Mouse (Mus musculus): ENCODE measurements around the gene Mmp8. TPM values are rescaled to one million over a fixed set of nuclear protein-coding genes. Genes with fewer than 3 reads are reported as not detected.
A peak's percentile ranks its signal among the peaks of the same experiment; 100 is the strongest.

Mmp8 gene
- total RNA-seq (2021), result 0.15 TPM in 1 of 2 replicates, not detected in the other
- long read RNA-seq, result 0 reads

DNA sequence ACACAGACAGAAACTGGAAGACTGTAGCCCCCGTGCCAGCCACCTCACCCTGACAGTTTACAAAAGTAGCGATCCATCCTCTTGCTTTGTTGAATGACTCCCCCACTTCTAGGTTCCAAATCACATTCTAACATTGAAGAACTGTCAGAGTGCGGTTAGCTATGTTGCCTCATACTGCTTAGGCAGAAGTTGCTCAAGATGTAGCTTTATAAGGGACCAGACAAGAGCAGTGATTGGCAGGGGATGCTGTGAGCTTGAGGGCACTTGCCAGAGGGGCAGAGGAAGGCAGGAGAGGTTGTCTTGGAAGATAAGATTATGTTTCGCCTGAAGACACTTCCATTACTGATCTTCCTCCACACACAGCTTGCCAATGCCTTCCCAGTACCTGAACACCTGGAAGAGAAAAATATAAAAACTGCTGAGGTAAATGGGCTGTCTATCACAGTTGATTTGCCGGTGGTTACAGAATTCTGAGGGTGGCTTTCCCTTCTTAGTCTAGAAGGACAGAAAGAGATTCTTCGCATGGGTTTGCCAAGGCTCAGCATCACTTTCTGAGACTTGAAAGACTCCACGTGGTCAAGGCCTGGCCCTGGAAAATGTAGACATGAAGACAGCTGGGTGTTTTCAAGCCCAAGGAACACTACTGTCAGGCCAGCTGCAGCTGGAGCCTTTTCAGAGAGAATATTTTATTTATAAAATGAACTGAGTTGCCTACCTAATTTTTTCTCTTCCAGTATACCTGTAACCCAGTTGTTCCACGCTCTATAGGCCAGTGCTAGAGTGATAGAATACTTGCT, at the start of gene Mmp8:
Gene Mmp8, plus strand, starts transcription at position 236 of the 797 bp plus-strand sequence.
- no peak for DNase-seq

DNA sequence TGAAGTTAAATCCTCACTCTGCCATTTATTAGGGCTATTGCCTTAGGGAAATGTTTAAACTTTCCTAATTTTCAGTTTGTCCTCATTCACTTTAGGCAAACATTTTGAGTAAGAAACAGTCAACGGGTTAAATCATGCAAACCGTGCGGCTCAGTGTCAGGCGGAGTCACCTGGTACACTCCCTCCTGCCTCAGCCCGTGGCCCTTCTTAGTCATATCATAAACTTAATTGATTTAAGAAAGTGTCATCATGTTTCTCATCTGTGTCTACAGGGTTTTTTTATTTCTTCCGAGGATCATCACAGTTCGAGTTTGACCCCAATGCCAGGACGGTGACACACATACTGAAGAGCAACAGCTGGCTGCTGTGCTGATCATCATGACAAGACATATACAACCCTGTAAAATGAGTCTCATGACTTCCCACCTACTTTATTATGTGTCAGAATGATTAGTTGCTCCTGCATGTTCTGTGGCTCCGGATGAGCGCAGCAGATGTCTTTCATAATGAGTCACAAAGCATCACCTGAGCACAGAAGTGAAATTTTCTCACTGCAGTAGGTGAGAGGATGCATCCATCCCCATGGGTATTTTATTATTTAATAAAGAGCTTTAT, 48.5 kb upstream of the Mmp8 start:
- no peak for DNase-seq

DNA sequence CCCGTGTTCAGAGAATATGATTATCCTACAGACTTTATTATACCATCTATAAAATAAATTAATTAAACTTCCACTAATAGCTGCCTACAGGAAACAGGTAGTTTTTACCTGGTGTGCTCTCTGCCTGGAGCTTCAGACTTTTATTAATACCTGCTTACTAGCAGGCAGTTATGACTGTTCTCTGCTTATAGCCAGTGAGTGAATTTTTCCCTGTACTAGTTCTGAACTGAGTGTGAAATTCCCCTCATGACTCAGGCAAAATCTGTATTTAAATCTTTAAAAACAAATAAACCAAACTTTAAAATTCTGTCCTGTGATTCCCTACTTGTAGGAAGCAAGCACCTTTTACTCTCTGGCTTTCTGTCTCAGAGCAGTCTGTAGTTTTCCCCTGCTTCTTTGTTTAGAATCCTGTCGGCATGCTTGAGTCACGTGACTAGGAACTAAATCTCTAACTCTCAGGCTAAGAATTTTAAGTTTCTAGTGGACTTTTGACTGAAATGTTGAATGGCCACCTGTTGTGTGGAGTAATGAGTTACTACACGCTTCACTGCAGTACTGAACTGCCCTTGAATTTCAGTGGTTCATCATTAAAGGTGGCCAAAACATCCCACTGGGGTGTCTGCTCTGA, 40.2 kb upstream of the Mmp8 start:
- DNase-seq, result no peak

DNA sequence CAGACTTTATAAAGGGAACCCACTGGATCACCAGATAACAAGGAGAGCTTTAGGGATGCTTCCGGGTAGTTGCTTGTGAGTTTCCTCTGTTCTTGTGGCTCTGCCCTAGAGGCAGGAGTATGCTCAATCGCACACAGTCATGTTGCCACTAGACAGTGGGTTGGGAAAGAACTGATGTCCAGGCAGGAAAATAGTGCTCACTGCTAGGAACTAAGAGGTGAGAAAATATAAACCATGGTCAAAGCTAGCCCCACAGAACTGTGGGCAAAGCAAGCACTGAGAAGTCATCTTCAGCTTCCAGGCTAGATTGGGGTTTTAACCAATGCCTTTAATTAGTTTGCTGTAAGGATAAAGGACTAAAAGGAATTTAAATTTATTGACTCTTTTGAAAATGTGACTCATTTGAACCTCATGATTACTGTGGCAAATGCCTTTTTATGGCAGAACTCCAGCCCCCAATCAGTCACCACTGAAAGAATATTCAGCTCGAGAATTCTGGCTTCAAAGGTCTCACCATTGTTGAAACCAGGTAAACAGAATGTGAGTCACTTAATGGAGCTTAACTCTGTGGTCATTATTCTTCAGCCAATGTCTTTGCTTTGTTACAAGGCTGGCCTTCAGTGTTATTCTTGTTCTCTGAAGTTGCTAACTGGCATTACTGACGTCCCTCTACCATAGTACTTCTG, 31.9 kb upstream of the Mmp8 start:
- DNase-seq, result no peak

DNA sequence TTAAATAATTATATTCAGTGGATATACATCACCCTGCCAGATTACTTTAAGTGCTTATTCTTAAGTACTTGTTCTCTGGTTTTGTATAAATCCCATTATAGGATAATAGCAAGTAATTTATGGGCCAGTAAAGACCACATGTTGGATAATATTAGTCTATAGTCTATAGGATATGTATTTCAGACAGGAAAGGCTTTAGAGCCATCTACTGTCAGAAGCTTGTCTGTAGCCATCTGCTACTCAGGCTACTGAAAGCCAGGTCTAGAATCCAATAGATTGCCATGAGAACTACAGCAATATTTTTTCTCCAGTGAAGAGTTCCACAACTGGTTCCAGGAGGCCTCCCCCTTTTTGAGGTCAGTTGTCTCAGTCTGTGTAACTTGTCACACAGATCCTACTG, 15.5 kb upstream of the Mmp8 start:
- no peak for DNase-seq

DNA sequence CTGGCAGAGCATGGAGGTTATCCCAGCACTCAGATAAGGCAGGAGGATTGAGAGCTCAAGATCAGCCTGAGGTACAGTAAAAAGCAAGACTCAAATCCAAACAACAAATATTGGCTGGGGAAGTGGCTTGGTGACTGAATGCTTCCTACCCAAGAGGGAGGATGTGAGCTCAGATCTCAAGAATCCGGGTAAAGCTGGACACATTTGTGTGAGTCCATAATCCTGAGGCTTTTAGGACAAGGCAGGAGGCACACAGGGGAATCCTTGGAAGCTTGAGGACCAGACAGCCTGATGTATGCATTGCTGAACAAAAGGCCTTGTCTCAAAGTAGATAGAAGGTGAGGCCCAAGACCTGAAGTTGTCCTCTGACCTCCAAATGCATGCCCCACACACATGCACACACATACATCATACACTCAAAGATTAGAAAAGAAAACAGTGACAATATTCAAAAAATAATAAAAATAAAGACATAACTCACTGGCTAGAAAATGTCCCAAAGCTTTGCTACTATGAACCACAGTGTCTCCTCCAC, 13.3 kb upstream of the Mmp8 start:
- no peak for DNase-seq

DNA sequence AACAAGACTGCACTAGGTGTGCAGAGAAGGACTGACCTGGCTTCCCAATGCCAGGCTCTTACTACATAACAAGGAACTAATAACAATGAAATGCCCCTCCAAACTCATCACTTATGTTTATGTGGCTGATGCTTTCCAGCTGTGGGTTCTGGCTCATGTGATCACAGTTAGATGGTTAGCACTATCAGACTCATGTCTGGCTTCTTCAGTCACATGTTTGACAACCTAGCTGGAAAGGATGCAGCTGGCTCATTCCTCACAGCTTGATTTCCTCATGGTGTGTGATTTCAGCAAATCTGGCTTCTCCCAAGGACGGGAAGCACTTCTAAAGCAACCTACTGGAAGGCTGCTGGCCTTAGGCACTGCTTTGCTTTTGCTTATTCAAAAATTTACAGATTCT, 12.8 kb upstream of the Mmp8 start:
- no peak for DNase-seq

DNA sequence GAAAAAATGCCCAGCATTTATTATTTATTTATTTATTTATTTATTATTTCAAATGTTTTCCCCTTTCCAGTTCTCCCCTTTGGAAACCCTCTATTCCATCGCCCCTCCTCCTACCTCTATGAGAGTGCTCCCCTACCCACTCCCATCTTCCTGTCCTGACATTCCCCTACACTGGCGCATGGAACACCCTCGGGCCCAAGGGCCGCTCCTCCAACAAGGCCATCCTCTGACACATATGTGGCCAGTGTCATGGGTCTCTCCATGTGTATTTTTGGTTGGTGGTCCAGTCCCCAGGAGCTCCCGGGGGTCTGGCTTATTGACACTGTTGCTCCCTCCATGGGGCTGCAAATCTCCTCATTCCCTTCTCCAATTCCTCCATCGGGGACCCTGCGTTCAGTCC, 12.3 kb upstream of the Mmp8 start:
- no peak for DNase-seq

DNA sequence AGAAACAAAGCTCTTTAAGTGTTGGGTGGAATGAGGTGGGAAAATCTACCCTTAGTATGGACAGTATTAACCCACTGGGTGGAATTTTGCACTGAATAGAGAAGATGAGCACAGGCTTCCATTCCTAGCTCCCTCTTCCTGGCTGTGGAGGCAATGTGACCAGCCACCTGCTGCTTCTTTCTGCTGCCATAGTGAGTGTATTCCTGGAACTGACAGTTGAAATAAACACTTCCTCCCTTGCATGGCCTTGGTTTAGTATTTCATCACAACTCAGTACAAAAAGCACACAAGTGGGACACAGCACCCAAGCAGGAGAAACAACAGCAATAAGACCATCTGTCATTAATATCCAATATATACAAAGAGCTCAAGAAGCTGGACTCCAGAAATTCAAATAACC, 6.3 kb upstream of the Mmp8 start:
- DNase-seq, result no peak

DNA sequence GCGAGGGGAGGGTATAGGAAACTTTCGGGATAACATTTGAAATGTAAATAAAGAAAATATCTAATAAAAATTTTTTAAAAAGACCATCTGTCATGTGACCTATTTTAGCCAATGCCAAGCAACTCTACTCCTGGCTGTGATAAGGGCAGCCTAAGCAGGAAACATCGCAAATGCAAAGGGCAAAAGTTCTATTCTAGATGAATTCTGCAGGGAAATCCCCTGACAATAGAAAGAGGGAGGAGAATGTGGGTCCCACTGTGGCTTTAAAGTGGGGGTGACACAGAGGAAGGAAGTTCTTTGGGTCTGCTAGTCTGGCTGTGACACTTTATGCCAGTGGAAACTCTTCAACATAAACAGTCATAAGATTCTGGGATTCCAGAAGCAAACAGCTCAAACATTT, 4.7 kb upstream of the Mmp8 start:
- DNase-seq, result no peak

DNA sequence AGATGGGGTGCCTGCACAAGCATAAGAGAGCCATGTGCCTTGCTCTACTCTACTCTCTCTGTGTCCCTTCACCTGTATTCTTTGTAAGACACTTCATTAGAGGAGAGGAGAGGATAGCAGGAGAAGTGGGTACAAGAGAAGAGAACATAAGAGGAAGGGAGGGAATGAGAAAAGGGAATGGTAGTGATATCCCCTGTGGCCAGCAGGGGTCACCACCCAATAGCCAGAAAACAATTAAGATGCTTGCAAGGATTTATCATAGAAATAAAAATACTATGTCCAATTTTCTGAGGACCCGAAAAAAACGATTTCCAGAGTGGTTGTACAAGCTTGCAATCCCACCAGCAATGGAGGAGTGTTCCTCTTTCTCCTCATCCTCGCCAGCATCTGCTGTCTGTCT, 3.9 kb upstream of the Mmp8 start:
- DNase-seq, result peak; percentile 42

DNA sequence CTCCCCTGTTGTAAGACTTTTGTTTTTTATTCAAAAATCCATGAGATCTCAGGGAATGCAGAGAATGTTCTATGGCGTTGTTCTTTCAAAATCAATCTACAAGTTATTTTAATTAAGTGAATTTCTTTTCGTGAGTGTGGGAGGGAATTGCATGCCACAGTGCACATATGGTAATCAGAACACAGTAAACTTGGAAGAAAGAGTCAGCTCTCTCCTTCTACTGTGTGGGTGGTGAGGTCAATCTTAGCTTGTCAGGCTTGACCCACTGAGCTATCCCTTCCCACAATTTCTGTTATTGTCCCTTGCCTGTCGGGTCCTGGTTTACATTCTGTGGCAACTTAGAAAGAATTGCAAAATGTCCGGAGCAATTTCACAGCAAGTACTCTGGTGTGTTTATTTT, 1.8 kb downstream of the Mmp8 start:
- no peak for DNase-seq

DNA sequence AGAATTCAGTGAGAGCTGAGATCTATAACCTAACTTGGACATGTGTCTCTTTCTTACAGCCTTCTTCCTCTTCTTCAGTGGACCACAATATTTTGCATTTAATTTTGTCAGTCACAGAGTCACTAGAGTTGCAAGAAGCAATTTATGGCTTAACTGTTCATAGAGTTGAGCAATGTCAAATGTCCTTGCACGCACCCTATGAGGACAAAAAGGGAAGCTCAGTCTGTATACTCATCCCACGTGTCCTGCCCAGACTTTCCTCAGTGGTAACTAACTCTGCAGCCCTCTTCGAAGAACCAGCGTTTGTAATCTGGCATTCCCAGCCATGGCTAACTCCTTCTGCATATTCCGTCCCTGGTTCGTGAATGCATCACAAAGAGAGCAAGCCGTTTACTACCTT, 9.1 kb downstream of the Mmp8 start:
- DNase-seq, result no peak

DNA sequence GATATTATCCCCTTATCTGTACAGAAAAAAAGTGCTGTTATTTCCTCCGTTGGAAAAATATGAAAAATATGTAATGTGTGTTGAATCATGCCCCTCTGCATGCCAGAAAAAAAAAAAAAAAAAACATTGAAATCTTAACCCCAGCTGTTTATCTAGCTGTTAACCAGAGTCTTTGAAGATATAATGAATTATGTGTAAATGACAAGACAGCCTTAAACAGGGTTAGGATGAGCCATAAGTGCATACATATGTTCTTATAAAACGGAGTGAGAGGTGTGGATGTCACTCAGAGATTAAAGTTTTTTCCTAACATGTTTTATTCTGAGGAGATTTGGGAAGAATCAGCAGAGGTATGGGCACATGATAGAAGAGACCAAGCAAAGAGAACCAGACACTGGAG, 9.7 kb downstream of the Mmp8 start:
- DNase-seq, result no peak

DNA sequence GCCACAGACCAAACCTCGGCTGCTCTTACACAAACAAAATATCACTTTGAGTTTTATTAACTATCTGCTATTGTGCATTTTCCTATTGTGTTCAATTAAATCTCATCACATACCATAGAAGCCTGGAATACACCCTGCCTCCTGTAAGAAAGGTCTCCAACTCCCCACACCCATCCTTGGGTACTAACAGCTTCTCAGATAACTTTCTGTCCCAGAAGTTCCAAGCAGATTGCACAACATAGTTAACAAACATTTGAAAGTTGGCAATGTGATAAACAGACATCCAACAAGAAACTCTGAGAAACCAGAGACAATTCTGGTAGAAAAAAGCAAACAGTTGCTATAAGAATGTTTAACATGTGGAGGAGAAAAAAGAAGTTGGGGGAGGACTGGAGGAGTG, 12.2 kb downstream of the Mmp8 start:
- no peak for DNase-seq

DNA sequence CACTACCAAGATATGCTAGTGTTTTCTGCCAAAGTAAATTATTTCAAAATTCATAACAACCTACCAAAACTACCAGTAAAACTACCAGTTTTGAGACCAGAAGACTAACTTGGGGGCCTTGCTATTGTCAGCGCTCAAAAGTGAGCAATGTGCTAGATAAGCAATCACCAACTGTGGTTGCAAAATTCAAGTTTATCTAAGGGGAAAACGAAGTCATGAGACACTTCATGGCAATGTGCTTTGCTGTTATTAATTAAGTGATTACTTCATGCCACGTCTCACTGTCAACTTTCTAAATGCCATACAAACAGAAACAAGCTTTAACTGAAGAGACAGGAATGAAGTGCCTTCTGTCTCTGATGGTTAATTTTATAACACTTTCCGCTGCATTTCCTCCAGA, 12.9 kb downstream of the Mmp8 start, which contains the start of gene Mmp27:
Gene Mmp27, plus strand, starts transcription at position 235 of the 400 bp plus-strand sequence.
- no peak for DNase-seq

DNA sequence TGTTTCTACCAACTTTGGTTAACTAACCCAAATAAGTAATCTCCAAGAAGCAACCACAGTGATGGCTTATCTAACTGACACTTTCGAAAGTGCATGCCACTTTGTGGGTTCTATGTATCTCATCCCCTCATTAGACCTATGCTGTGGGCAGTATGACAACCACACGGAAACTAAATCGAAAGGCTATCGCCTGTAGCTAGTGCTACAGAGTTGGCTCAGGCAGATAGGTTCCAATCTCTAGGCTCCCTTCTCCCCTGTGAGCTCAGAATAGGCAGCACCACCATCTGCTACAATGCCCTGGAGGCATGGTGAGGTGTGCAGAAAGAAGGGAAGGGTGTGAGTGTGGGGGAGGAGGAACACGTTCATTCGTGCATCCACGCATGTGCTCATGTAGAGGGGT, 13.9 kb downstream of the Mmp8 start:
- DNase-seq, result no peak

DNA sequence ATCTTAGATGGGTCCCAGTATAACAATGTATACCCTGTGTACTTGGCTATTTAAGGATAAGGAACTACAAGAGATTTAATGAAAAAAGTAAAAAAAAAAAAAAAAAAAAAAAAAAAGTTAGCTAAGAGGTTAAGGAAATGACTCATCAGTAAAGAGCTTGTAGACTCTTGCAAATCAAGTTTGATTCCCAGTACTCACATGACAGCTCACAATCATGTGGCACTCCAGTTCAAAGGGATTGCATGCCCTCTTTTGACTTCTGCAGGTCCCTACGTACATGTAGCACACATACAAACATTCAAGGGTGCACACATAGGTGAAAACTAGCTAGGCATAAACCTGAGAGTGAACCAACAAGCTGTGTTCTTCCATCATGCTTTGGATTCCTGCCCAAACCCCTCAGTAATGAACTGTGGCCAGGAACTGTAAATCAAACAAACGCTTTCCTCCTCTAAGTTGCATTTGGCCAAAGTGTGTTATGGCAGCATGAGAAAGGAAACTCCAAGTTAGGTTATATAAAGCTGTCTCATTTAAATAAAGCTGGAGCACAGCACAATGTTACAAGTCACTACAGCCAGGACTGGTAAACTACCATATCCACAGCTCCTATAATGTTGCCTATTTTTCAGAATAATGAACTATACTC, 14.5 kb downstream of the Mmp8 start:
- no peak for DNase-seq

DNA sequence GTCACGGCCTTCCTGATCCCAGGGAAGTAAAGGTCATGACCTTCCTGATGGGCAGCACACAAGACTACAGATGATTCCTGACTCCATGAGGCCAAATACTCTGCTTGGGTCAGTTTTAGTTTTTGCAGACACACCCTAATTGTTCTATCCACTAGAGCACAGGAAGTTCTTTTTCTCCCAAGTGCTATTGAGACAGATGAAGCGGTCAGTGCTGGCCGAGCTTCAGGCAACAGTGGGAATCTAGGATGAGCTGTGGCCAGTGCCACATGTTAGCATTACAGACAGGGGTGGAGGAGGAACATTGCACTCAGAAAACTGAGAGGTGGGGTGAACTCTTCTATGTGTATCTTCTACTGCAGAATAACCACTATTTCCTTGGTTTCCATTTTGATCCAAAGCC, 17.3 kb downstream of the Mmp8 start:
- no peak for DNase-seq

DNA sequence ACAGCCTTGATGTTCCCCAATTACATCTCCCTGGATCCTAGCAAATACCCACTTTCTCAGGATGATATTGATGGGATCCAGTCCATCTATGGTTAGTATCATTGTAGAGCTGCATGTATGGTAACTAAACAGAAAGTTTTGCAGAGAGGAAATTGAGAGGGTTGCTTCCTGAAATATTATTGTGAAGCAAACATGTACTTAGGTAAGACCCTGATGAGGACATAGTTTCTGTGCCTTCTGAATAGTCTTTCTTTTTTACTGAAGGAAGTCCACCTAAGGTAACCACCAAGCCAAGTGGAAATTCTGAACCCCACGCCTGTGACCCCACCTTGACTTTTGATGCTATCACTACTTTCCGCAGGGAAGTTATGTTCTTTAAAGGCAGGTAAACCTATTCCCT, 19.1 kb downstream of the Mmp8 start:
- no peak for DNase-seq

DNA sequence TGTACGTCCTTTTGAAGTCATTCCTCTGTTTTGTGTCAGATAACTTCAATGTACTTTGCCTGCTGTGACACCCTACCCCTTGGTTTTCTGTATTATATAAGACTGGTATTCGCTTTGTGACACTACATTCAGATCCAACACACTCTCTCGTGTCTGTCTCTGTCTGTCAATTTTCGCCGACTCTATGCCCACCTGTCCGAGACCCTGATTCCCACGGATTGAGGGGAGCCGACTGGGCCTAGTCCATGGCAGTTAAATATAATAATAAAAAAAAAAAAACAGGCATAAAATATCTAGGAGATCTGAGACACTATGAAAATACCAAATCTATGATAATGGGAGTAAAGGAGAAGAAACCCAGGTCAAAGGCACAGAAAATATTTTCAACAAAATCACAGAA, 31.8 kb downstream of the Mmp8 start:
- no peak for DNase-seq

DNA sequence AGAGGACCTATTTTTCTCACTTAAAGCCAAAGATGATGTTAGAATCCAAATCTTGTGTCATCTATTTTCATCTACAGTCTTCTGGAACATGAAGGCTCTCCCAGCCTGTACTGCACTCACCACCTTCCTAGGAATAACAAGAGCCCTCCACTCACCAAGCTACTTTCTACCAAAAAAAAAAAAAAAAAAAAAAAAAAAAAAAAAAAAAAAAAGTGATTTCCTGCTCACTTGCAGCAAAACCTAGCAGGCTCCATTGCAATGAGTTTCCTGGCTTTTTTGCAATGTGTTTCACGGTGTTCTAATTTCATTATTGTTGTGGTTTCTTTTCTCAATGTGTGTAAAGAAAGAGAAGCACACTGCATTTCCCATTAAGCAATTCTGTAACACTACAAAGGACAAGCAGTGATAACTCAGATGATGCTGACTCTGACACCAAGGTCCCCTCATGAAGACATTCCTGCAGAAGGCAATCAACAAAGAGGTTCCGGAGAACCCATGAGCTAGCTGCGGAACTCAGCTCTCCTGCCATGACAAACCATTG, 35.1 kb downstream of the Mmp8 start:
- no peak for DNase-seq
